Mouse (Mus musculus) embryonic stem cell, embryonic (primary cell): Measurements from ENCODE around the gene Ccng2.

ENCODE experiments used
- CTCF ChIA-PET, 4 experiments: fragments of 300-600 bp in 2 of 4; fragments of 350-600 bp in 2 of 4; sonication (Branson Sonifier 250); formaldehyde crosslinking; loops; one replicate each; lab custom pipeline; 2022; ENCODE audit warnings: inconsistent platforms in 2 of 4; lab: Charles Lee
- POLR2A ChIA-PET, 4 experiments: fragments of 300-600 bp in 2 of 4; fragments of 350-600 bp in 2 of 4; sonication (Branson Sonifier 250); formaldehyde crosslinking; loops; one replicate each; lab custom pipeline; 2022; ENCODE audit warnings: antibody characterized with exemption in 4 of 4, inconsistent platforms in 1 of 4; lab: Charles Lee

The Ccng2 gene

DNA sequence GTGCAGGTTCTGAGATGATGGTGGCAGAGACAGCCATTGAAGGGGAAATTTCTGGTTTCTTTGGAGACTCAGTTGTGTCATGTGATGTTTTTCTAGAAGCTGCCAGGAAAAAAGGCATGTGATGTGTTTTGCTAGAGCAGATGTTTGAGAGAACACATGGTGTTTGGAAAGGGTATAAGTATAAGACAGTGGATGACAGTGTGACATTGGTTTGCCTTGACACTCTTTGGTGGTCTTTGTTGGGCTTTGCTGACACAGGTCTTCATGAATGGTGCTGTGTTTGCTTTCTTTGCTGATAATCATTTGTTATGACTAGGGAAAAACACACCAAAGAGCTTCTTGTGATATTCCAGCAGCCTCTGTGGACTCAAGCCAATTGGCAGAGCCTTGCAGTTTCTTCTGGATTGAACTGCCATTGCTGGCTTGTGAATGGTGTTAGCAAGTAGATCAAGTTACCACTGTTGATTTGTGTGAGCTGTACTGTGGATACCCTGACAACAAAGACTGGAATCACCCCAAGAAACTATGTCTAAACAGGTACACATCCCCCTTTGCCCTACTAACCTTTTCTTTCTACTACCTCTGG is 10.1 kb upstream of the Ccng2 start:
- CTCF ChIA-PET: no interaction called here
- POLR2A ChIA-PET: interaction anchor here in 2 of 4 experiments (1.0 to 5.4 kb wide), 2 partner anchors 9 to 10 kb away, joined by 3 to 30 read pairs; partner anchors contain the start of gene Ccng2 (in 2 of the 2)

DNA sequence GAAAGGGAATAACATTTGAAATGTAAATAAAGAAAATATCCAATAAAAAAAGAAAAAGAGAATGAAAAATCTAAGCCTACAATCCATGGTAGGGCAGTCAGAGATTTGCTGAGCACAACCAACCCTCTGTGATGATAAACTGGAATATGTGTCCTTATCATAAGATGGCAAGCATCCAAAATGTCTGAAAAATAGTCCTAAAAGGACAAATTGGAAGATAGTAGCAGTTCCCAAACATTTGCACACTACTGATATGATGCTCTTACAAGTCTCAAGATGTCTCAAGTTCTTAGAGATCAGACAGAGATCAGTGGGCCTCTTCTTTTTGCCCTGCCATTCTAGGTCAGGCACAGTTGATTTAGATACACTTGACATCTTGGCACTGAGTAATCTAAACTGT is 7.7 kb upstream of the Ccng2 start:
- ChIA-PET POLR2A (no interaction called here), CTCF (no interaction called here)

DNA sequence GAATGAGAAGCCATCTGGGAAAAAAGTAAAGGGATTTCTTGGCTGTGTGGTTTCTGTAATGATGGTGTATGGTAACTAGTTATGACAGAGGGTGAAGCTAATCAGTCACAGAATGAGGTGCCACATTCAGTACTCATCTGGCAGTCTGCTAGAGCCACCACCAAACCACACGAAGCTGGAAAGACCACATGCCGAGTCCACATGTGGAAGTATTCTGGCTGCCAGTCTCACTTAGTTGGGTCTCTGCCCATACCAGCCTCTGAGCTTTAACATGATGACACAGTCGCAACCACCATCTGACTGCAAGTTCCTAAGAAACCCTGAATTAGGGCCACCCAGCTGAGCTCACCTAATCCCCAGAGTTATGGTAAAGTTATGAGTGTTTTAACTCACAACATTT is 6.1 kb upstream of the Ccng2 start:
- POLR2A ChIA-PET: interaction anchor here in 1 of 4 experiments (1.0 kb wide), 1 partner anchor 9 kb away, joined by 3 read pairs; no protein-coding TSS in a partner anchor

DNA sequence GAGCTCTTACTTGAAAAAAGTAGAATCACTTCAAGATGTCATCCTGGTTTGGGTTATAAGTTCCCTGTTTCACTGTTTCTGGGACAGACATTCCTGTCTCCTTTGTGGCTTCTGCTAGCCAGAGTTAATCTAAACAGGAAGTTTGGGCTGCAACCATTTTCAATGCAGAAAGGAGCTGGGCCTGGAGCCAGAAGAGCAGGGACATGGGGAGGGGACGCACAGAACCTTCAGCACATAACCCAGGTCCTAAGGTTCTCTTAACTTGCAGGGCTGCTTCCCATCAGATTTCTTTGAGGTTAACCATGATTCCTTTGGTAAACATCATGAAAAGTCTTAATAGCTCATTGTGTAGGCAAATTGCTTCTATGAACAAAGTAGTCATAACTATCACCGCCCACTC is 4.3 kb upstream of the Ccng2 start:
- ChIA-PET CTCF (no interaction called here), POLR2A (interaction anchor here in 1 of 4 experiments (0.9 to 1.0 kb wide), 2 partner anchors 9 to 12 kb away, joined by 3 read pairs; no protein-coding TSS in a partner anchor)

More for the DNA sequence above, 6.1 kb upstream of the Ccng2 start:
- CTCF ChIA-PET: interaction anchor here in 1 of 4 experiments (0.5 kb wide), 1 partner anchor 155 kb away, joined by 3 read pairs; no protein-coding TSS in a partner anchor

DNA sequence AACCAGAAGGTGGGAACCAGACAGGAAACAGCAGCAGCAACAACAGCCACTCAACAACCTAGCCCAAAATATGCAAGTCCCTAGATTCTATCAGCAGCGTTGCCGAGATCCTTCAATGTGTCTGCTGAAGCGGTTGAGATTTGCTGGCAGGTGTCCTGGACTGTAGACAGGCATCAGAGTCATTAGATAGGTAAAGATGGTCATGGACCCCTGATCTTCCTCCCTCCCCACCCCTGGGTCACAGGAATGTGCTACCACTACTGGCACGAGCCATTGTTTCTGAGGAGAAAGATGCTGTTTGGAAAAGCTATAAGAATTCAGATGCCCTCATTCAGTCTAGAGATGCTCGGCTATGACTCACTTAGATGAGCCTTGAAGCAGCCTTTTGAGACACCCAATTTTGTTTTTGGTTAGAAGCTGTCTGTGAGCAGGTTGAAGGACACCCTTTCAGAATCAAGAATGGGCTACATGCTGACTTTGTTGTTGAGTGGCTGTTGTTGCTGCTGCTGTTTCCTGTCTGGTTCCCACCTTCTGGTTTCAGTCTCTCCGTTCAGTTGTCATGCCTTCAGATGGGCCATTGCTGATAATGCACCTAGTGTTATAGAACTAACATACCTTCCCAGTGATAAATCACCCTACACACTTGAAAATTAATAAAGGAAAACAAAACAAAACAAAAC is 3.5 kb upstream of the Ccng2 start:
- CTCF ChIA-PET: no interaction called here
- POLR2A ChIA-PET: interaction anchor here in 2 of 4 experiments (0.7 to 5.5 kb wide), 3 partner anchors 7 to 1221 kb away, joined by 3 to 30 read pairs (median 5); no protein-coding TSS in a partner anchor

DNA sequence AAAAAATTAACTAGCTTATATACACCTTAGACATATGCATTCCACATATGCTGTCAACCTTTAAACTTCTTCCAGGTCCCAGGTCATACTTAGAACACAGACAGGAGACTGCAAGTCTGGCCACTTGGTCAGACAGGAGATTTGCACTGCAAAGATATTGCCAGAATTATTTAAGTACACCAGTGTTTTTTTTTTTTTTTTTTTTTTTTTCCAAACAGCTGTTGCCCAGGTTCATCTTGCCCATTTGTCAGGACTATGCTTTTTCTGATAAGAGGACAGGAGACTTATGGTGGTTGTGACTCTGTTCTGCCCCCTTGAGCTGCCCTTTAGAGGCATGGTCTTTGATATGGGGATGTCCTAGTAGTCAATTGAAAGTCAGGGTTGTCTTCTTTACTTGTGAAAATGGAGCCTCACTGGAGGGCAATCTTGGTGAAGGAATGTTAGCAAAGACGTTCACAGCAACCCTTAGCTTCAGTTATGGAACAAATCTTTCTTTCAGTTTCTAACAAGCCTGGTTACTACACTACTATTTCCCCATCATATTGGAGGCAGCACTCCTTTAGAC is 2.8 kb upstream of the Ccng2 start:
- ChIA-PET POLR2A (interaction anchor here in 2 of 4 experiments (0.6 to 5.5 kb wide), 4 partner anchors 8 to 1287 kb away, joined by 5 to 30 read pairs (median 5); no protein-coding TSS in a partner anchor), CTCF (no interaction called here)

DNA sequence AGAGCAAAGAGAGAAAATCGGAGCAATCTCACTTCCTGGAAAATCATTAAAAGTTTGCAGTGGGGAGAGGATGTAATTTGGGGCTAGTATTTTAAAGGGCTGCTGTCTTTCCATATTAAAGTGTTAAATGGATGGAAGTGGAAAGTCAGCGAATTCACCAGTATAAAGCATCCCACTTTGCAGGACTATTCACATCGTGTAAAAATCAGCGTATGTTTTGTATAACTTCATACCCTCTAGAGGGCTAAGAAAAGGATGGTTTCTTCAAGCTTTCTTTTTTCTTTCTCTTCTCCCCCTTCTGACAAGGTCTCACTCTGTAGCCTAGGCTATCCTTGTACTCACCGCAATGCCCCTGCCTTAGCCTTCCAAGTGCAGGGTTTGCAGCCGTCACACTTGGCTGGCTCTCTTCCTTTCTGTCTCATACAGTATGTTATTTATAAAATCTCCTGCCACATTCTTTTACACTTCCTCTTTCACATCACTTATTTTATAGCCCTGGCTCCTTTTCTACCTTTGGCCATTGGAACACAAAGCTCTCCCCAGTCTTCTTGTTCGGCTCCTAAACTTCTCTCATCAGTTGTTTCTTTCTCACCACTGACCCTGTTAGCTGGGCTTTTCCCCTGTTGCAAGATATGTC is 1.8 kb upstream of the Ccng2 start:
- CTCF ChIA-PET: no interaction called here
- POLR2A ChIA-PET: interaction anchor here in 3 of 4 experiments (0.9 to 5.5 kb wide), 8 partner anchors 9 to 247 kb away, joined by 3 to 30 read pairs (median 4); partner anchors contain the start of genes 2010109A12Rik (in 1 of the 3) and Ccni (in 1 of the 3)

DNA sequence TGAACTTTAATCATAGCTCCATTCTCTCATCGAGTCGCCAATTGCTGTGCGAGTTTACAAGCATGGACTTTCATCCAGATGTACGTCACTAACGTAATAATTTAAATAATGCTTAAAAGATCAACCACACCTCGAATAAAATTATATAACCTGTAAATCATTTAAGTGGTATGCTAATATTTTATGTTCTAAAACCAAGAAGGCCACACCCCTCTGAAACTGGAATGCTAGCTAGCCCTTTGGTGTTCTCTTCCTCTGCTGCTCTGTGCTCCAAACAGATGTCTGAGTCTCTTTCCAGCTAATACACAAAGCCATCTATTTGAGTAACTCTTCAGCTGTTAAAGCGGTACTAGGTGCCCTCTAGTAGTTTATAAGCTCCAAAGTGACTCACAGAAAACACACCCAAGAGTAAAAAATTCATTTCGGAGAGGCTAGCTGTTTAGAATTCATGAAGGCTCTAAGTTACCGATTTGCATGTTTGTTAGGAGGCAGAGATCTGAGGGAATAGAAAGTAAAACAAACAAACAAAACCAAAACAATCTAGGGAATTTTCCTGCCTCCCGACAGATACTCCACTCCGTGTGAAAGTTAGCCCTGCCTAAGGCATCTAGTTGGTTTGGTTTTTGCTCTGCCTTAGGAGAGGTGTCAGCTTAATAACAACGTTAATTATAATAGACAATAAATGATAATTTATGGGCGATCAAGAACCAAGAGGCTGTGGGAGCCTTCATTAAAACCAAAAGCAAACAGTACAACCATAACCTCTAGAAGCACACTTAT is 1.1 kb upstream of the Ccng2 start:
- ChIA-PET POLR2A (interaction anchor here in 3 of 4 experiments (0.5 to 5.5 kb wide), 35 partner anchors 9 to 775 kb away, joined by 3 to 32 read pairs (median 4); partner anchors contain the start of genes 2010109A12Rik (in 1 of the 3), Ccni (in 1 of the 3), Sept11 (in 1 of the 3) and Sowahb (in 1 of the 3)), CTCF (no interaction called here)

DNA sequence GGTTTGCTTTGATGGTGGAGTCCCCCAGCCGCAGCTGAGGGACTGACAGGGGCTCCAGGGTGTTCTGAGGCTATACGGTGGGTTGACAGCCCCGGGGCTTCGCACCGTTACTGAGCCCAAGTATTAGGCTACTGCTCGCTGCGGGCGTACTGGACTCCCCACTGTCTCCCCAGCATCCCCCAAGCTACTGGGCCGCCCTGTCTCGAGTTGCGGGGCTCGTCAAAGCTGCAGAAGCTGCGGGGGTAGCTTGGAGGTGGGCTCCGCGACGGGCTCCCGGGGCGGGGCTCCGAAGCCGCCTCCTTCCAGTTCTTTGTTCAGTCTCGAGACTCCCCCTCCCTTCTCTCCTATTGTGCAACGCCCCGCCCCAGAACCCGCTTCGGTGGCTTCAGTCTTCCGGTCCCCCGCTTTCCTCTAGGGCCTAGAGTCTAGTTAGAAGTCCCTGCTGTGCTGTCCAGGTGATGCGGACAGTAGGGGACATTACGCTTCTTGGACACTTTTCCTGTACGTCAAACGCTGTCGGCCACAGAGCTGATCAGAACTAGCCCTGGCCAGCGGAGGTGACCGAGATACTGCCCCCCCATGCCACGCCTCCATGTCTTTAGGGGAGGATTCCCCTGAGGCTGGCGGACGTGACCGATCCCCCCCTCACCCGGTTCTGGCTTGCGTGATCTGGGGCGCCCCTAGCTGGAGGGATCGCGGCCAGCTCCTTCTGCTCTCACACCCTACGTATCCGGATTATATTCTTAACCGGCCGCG is 972 bp downstream of the Ccng2 start:
- CTCF ChIA-PET: interaction anchor here in 3 of 4 experiments (0.7 to 1.3 kb wide), 3 partner anchors 103 to 298 kb away, joined by 3 to 4 read pairs (median 3); no protein-coding TSS in a partner anchor
- POLR2A ChIA-PET: interaction anchor here (0.5 to 5.5 kb wide), 63 partner anchors 9 to 1226 kb away, joined by 3 to 32 read pairs (median 4); partner anchors contain the start of genes Sept11 (in 3 of the 4), 2010109A12Rik (in 1 of the 4), Ccdc158 (in 1 of the 4) and Sowahb (in 1 of the 4)

DNA sequence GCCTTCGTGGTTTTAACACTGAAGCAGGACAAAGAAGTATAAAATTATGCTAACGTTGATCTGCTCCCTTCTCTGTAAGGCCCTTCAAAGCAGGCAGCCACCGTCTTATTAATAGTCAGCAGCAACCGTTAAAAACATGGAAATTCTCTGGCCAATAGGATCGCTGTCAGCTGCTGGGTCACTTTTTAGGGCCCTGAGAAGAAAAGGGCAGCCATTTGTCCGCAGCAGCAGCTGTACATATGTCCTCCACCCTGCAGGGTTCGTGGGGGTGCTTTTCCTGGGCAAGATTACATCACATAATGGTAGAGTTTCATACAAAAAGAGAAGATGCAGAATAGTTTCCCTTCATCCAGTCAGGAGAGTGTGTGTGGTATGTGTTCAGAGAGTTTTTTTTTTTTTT is 3.0 kb downstream of the Ccng2 start:
- ChIA-PET POLR2A (interaction anchor here in 3 of 4 experiments (0.6 to 1.5 kb wide), 4 partner anchors 10 to 251 kb away, joined by 3 to 5 read pairs (median 4); no protein-coding TSS in a partner anchor), CTCF (interaction anchor here in 2 of 4 experiments (0.6 kb wide), 2 partner anchors 301 to 958 kb away, joined by 3 to 13 read pairs; no protein-coding TSS in a partner anchor)

DNA sequence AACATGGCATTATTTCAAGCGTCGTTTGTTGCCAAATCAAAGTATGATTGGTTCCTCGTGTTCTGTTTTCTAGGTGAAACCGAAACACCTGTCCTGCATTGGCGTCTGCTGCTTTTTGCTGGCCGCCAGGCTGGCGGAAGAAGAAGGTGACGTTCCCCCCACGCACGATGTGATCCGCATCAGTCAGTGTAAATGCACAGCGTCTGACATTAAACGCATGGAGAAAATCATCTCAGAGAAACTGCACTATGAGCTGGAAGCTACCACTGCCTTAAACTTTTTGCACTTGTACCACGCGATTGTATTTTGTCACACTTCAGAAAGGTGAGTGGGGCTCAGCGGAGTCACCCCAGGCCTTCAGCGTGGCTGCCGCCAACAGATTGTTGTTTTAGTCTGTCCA is 3.7 kb downstream of the Ccng2 start:
- POLR2A ChIA-PET: interaction anchor here in 2 of 4 experiments (1.0 to 1.5 kb wide), 3 partner anchors 9 to 251 kb away, joined by 3 to 5 read pairs (median 3); no protein-coding TSS in a partner anchor
- CTCF ChIA-PET: interaction anchor here in 2 of 4 experiments (0.6 kb wide), 2 partner anchors 301 to 958 kb away, joined by 3 to 13 read pairs; no protein-coding TSS in a partner anchor

DNA sequence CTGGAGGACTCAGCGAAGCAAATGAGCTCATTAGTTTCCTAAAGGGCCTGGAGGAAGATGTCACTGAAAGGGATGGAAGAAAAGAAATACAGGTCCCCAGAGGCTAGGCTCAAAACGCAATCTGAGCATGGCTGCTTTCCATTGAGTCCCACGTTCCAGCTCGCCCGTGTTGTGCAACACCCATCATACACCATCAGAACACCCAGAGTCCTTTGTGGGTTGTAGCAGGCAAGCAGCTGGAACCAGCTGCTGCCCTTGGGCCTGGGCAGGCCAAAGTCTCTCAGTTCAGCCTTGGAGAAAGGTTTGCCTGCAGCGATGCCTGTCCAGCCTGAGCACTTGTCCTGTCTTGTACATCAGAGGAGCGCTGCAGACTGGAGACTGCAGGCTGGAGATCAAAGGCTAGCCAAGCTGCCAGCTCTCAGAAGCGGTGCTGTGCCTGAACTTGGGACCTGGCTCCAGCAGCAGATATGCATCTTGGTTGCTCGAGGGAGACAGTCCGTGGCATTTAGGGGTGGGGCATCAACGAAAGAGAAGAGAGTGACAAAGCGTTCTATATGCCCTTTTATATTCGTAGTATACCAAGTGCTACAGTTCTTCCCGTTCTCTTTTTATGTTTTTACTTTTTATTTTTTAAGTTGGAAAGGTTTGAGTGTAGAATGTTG is 15.5 kb downstream of the Ccng2 start:
- CTCF ChIA-PET: interaction anchor here in 1 of 4 experiments (0.5 to 0.8 kb wide), 2 partner anchors 9 to 312 kb away, joined by 3 read pairs; no protein-coding TSS in a partner anchor
- POLR2A ChIA-PET: interaction anchor here in 3 of 4 experiments (0.6 to 1.7 kb wide), 10 partner anchors 8 to 315 kb away, joined by 3 to 11 read pairs (median 4); partner anchors contain the start of gene Ccng2 (in 2 of the 3)

DNA sequence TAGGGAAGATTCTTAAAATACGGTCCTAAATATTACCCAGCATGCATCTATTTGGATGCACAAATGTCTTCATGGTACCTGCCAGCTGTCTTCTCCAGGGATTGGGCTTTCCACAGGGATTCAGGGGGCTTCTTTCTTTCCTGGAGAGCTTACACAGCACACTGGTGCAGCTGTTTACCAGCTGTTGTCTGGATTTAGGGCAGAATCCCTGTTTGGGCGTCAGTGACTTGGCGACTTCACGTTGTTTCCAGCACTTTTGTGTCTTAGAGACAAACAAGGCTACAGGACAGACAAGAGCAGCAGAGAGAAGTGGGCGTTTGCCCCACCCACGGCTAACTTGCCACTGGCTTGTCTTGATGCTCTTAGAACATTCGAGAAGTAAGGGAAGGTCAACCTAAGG is 16.1 kb downstream of the Ccng2 start:
- CTCF ChIA-PET: no interaction called here
- POLR2A ChIA-PET: interaction anchor here in 3 of 4 experiments (0.6 to 1.7 kb wide), 5 partner anchors 14 to 316 kb away, joined by 3 to 6 read pairs (median 4); partner anchors contain the start of gene Ccng2 (in 1 of the 3)

DNA sequence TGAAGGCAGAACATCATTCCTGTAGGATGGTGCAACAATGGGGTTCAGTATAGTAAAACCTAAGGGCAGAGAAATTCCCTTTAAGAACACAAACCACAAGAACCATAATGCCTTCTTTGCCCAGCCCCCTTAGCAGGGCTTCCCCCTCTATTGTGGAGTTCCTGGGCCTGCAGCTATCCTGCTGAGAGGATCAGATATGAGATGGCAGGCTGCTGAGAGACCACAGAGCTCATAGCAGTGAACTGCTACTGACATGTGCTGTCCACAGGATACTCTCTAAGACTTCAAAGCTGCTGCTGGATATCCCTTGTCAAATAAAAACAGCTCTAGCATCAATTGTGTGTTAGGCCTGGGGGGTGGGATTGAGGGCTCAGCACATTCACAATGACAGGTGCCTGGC is 21.5 kb downstream of the Ccng2 start:
- CTCF ChIA-PET: interaction anchor here in 1 of 4 experiments (0.6 kb wide), 1 partner anchor 133 kb away, joined by 5 read pairs; no protein-coding TSS in a partner anchor
- POLR2A ChIA-PET: interaction anchor here in 1 of 4 experiments (0.7 kb wide), 1 partner anchor 22 kb away, joined by 3 read pairs; no protein-coding TSS in a partner anchor

DNA sequence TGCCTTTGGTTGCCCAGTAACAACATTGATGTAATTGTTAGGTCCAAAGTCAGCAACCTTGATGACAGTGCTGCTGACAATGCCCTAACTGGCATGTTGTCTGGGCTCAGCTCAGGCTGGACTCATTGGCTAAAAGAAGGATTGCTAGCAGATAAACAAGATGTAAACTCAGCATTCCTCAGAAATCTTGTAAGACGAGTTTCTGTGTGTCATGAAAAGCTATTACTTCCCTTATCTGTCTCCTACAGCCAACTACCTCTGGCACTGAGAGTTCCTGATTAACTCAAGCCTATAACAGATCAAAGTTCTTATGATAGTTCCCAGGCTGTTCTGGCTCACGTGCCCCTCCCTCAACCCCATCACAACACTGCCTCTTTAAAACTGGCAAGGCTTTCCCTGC is 23.2 kb downstream of the Ccng2 start:
- ChIA-PET POLR2A (interaction anchor here in 1 of 4 experiments (0.8 to 1.7 kb wide), 2 partner anchors 8 to 198 kb away, joined by 3 read pairs; no protein-coding TSS in a partner anchor), CTCF (no interaction called here)
